Mouse (Mus musculus) right cerebral cortex, adult 2 months (tissue): ENCODE data around the gene Kat14.

Experiments used
- DNase-seq, 2 experiments: peaks; one replicate each; pipeline ENCODE4 v3.0.0; 2021 to 2022; ENCODE audit warnings: low spot score in 2 of 2

Kat14 gene

GRCm38 (mm10) chr2:144452364-144453008 is 83.7 kb downstream of the Kat14 start:
- DNase-seq = peak; percentile 88 to 91
